Mouse (Mus musculus) kidney, adult 9 months (tissue): ENCODE measurements at regions not wholly inside any gene's neighbourhood (a gene's known extent, or its start where the extent isn't known, plus 50 kb on each side); places are given as distances from the start of the nearest gene placed in this dataset.
A peak's percentile ranks its signal among the peaks of the same experiment; 100 is the strongest.

Source experiments
- DNase-seq: peaks from one replicate; pipeline ENCODE4 v3.0.0; 2022

DNA sequence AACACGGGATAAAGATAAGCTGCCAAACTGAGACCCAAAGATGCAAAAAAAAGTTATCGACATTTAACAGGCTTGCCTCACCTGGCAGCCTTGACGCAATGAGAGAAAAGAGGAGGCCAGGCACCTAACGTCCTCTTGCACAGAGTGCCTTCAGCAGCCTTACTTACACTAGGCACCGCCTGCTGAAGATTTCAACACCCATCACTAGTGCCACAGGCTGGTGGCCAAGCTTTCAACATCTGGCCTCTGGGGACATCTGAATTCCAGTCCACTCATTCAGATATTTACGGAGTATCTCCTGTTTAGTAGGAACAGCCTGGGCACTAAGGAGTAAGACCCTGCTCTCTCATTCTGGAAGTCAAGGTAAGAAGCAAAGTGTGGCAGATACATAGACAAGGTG lies 246.3 kb upstream of the Cited2 start:
- DNase-seq, result no peak

DNA sequence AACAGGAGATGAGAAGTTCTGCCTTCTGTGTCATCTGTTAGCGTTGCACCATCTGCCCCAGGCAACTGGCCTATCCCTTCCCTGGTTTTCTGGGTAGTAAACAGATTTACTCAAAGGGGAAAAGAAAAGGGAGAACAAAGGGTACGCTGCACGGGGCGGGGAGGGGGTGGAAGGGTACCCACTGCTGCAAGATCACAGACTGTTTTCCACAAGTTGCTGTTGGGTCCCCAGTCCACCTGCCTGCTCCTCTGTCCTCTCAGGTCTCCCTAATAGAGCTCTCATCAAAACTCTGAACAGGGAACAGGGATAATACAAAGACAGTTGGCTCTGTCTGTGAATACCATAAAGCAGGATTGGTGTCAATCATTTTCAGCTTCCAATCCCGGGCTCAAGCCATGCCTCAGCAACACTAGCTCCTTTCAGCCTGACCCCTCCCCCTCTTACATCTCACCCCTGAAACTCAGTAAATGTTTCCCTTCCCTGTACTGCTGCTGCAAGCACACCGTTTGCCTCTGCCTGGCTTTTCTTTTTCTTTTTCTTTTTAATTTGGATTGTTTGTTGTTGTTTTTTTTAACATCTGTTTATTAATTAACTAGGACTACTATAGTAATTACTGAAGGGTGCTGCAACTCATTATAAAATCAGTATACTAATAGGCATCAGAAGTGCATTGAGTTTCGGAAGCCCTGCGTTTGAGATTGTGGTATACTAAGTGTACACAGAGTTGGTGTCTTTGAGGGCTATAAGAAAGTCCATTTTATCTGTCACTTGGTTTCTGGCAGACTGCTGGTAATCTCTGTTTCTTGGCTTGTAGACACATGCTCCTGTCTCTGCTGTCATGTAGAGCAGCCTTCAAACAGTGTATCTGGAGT lies 244.0 kb upstream of the Cited2 start:
- no peak for DNase-seq

DNA sequence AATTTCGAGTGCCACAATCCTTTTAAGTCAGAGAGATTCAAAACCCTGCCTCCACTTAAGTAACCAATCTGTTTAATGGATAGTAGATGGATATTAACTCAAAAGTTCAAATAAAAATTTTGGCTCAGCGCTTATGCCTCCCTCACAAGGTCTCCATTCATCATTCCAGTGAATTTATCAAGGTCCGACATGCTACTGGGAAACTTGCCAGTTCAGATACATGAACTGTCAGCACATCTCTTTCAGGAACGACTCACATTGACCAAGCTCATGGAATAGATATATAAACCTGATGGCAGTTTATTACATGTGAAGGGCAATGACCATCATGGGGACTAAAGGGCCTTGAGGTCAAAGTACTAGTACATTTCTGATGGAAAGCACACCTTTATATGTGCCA lies 240.3 kb upstream of the Cited2 start:
- no peak for DNase-seq

DNA sequence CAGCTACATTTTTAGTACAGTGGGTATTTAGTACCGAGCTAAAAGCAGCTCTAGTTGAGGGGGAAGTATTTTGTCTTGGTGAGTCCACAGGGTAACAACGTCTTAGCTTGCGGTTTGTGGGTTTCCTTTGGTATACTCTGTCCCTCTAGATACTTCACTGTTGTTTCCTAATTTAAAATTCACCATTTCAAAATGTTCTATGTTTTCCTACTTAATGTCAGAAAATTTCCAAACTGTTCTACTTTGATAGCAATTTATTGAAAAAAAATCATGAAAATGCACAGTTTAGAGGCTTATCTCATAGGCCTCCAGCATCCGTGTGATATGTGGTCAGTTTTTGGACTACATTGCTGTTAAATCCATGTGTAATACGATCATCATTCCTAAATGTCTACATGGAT lies 238.0 kb upstream of the Cited2 start:
- DNase-seq, result peak; percentile 17

DNA sequence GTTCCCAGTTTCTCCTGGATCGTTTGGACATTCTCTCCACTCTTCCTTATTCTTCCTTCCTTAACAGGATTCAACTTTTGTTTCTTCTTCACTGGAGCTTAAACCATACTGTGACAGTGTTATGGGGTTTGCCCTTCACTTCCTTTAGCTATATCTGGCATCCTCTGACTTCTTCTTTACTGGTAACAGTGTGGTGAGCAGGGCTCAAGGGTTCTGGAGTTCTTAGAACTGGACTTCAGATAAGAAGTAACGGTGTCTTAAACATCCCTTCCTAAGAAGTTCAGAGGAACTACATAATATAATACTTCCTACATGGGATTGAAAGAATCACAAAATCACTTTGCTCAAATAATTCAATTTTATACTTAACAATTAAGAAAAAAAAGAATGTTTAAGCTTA lies 237.5 kb upstream of the Cited2 start:
- DNase-seq, result no peak

DNA sequence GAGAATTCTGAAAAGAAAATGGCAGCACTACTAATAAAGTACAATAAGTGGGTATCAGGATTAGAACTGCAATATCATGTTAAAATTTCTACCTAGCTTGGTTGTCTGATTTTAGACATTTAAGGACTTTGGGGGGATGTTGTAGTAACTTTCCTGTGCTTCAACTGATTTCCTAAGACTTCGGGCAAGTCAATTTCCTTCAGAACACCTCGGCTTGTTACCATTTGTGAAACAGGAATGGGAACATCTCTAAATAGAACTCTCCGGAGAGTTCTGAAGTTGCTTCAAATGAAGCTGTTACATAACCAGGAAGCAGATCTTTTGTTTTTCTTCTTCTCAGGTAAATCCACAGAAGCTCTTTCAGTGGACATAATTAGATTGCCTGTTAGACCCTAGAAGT lies 237.0 kb upstream of the Cited2 start:
- DNase-seq, result no peak

DNA sequence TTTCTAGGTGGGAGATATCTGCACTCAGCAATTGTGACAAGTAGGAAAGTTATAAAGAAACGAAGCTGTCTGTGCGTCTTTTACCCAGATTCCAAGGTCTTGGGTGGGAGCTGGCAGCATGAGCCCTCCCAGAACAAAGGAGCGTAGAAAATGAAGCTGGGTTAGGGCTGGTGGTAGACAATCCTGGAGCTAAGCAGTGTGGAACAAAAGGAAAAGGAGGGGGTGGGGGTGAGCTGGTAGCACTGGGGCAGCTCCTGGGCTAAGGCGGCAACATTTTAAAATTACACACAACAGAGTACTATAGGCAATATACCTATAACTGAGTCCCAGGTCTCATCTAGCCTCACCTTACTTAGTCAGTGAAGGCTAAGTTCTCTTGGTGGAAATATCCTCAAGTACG lies 235.6 kb upstream of the Cited2 start:
- no peak for DNase-seq

DNA sequence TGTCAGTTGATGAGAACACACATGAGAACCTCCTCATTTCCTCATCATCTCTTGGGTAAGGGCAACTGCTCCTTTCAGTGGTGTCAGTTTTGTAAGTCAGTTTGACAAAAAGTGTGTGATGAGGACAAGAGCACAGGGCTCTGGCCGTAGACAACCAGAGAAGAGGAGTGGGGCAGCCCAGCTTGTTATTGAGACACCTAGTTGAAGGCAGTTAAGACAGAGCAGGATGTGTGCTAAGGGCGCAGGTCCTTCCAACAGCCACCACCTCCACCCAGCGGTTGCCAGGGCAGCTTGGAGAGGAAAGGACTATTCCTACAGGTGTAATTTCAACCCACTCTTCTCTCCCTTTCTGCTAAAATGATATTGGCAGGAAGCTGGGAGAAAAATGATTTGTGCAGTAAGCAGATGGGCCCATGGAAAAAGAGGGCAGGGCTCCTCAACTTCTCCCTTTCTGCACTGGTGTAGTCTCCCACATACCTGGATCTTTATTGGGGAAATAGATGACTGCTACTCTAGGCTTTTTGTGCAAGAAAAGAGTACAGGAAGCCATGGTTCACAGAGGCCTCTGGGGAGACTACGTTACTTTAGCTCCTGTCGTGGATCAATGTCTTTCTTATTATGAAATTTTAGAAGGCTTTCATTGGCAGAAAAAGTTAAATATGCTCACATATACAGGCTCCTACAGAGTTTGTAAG lies 231.3 kb upstream of the Cited2 start:
- DNase-seq, result no peak

DNA sequence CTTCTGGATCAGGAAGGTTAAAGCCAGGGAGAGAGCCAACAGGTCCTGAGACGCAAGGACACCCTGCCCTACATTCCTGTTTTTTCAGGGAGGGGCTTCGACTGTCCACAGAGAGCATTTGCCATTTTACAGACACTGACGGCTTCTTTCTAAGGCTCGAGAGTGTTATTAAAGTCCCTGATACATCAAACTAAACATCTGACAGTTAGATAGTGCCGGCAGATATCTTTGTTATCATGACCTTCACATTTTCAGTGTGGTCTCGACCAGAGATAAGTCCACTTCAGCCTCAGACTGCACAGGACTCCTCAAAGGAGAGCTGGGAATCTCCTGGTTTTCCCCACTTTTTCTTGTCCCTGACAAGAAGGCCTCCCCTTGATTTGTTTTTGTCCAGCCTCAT lies 229.9 kb upstream of the Cited2 start:
- DNase-seq, result no peak

DNA sequence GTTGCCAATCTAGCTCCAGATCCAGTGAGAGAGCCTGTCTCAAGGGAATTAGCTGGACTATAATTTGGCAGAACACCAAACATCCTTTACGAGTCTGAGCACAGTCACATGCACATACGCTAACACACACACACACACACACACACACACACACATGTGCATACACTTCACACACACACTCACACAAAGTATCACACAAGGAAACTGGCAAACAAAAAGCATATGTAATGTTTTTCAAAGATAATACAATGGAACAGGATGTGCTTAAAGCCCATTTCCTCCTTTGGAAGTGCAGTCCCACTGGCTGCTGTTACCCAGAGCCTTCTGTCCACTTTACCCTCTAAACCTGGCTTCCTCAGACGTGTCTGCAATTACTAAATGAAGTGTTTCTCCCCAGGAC lies 226.2 kb upstream of the Cited2 start:
- DNase-seq, result no peak

DNA sequence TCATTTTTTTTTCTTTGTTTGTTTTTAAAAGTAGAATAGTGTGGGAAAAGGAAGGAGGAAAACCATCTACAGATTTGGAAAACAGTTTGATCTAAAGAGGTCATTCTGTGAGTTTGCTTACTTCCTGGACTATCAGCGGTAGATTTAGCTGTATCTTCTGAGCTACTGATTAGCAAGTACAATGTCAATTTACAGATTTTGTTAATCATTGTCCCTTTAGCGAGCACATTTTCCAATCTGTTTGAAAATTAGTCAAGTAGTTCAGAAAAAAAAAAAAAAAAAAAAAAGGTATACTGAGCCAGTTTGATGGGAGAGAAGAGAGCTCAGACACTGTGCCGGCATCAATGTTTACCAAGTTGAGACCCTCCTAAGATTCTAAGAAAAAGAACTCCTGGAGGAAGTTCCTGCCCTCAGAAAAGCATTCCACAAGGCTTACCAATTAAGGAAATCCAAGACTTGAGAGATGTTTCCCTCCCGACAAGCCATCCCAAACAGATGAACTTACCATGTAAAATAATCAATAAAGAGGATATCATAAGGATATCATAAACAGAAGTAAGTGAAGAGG lies 212.3 kb upstream of the Cited2 start:
- DNase-seq, result peak; percentile 43

DNA sequence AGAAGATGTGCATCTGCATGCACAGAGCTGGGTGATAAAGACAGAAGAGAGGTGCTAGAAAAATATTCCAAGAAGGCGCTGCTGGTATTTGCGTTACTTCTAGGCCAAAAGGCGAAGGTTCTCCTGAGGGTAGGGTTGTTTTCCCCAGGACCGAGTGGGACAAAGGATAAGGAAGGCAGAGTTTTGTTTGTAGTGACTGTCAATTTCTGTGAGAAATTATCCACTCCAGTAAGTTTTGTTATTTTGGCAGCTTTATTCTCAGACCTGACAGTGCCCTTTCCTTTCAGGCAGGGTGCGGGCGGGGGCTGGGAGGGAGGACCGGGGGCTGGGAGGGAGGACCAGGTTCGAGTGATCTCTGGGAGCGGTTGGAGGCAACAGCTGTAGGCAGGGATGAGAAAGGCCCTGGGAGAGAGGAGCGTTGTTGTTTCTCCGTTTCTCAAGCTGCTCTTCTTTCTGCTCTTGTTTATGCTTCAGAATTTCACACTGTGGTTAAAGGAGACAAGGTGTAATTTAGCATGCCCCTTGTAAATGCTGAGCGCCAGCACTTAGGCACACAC lies 211.2 kb upstream of the Cited2 start:
- DNase-seq, result peak; percentile 48

DNA sequence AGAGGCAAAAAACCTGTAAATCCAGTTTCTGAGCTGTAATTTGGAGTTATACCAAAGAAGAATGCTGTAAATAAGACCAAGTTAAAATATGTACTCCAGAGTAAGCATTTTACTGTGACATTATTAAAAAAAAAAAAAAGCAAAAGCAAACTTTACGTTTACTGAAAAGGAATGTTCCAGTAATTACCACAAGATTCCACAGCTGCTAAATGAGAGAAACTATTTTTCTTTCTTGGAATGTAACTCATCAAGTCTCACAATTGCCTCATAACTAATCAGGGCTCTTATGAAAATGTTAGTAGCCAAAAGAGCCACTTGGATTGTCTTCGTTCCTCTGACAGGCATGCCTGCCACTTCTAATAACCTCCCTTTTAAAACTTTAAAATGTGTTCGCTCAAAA lies 210.5 kb upstream of the Cited2 start:
- DNase-seq, result no peak

DNA sequence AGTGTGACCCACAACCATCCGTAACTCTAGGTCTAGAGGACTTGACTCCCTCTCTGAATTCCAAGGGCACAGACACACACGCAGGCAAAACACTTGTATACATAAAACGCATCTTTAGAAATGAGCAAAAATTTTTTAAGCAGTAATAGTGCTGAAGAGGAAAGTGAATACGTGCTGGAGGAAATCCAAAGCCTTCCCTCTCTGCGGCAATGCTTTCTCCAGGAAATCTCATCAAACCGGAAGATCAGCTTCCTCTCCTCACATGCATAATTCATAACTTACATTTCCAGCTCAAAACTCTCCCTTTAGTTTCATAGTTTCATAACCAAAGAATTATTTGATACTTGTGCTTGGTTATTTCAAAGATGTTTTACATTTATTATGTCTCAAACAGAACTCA lies 209.3 kb upstream of the Cited2 start:
- no peak for DNase-seq

DNA sequence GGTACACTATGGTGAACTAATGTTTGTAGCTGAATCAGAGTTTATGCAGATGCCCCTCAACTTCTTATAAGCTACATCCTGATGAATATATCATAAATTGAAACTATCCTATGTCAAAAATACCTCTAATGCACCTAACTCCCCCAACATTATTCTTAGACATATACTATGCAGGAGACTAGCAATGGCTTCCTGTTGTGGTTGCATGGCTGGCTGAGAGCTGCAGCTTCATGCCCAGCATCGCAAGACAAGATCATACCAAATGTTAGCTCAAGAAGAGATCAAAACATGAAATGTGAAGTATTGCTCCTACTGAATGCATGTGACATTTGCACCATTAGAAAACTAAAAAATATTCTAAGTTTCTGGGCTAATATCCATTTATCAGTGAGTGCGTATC lies 206.9 kb upstream of the Cited2 start:
- DNase-seq, result no peak

DNA sequence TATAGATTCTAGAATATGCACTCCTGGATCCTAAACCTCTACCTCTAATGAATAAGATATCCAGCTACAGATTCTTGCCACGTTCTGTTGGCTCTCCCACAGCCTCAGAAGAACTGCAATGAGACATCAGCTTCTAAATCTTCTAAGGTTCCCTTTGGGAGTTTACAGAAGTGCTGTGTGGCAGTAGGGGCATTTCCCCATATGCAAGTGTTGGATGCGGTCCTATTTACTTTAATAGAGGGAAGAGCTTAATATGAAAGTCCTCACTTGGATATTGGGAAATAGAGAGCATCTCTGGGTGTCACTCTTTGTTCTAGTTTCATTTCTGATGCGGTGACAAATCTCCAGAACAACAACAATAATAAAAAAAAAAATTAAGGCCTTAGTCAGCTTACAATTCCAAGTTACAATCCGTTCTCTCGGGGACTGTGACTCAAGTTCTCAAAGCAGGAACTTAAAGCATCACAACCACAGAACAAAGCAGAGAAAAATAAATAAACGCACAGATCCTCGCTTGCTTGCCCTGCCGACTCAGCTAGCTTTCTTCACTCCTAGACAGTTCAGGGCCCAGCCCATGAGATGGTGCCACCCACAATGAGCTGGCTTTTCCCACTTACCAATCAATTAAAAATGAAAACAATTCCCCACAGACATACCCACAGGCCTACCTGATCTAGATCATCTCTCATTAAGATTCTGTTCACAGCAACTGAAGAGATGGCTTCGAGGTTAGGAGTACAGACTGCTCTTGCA lies 204.4 kb upstream of the Cited2 start:
- DNase-seq, result no peak

DNA sequence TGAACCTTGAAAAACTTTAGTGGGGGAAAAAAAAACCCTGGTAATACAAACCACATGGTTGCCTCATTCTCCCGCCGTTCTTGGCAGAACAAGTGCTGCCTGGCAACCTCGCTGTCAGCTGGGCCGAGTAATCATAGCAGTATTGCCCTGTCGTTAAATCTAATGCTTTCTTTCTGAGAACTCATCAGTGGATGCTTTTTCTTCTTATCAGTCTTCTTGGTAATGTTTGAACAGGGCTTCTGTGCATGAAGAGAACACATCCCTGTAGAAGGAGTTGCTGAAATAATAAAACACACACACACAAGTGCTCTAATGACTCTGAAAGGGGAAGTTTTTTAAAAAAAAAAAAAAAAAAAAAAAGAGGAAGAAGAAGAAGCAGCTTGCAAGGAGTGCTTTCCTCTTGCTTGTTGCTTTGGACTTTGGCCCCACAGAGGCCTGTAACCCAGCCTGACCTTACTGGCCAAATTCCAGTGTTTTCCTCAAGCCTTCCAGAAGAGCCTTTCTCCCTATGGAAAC lies 200.9 kb upstream of the Cited2 start:
- DNase-seq, result peak; percentile 91

DNA sequence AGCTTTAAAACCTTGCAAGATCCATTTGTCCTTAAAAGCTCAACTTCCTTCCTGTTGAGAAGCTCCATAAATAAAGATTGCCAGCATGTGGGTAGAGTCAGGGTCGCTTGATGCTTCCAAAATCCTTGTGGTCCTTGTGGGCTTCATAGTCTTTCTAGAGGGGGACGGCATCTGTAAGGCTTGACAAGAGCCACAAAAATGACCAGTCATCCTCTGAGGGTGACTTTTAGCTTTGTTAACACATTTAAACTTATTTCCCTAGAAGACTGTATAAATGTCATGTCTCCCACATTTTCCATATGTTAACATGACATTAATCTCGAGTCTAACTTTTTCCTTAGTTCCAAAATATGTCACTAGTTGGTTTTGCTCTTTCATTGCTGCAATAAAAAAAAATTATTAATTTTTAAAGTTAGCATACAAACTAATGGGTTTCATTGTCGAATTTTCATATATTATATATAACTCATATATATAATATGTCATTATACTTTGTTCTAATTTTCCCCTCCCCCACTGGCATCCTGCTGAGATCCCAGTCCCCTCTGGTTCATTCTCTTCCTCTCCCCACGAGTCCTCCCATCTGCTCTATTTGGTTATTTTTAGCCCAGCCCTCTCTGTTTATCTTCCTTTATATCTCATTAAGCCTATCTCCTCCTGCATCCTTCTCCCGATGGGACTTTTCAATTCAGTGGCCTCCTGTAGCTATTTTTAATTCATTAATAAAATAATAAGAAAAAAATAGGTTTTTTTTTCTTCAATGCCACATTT lies 199.3 kb upstream of the Cited2 start:
- DNase-seq, result no peak

DNA sequence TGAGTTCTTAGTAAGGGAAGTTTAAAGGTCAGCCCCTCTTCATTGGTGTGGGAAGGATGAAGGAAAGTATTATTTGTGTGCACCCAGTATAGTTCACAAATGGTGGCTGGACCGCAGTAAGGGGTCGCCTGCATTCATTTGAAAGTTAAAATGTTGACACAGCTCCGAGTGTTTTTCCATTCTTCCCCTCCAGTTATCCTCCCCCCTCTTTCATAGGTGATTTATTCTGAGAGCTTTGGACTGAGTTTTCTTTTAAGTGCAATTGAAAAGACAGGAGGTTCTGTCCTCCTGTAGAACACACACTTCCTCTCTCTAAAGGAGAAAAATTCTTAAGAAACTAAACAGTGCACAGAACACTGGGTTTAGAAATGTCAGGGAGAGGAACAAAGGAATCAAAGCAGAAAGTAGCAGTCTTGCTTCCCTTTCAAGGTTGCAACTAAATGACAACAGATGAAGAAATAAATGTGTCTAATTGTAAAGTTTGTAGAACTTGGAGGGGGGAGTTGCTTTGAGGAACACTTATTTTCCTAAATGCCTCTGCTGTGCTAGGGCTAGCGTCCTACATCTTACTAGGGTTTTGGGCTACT lies 195.8 kb upstream of the Cited2 start:
- DNase-seq, result peak; percentile 68

DNA sequence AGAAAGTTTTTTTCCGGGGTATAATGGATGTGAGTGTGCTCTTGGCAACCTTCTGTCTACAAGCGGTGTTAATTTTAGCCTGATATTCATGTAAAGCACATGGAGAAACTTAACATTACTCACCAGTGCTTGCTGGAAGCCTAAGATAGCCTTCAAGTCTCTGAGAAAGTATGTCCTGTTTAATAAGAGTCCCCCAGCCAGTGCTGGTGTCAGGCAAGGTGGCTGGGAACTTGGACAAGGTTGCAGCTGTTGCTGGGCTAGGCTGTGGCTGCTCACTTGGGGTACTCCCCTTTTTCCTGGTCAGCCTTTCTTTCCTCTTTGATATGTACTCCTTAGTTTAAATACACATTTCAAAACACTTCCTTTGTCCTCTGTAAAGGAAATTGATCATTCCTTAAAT lies 194.9 kb upstream of the Cited2 start:
- no peak for DNase-seq

DNA sequence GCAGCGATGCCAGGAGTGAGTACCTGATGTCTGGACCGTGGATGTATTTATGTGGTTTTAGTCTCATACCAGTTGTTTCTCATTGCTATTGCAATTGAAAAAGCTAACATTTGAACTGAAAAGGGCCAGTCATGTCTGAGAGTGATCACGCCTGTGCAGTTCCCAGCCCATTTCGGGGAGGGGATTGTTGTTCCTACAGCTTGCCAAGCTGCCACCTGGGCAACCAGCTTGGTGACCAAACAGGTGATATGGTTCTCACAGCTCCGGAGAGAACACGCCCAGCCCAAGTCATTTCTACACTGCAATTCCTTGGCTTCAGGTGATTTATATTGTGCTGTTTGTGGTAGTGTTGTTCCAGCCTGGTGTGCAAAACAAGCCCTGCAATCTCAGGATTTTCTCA lies 194.2 kb upstream of the Cited2 start:
- peak; percentile 31 for DNase-seq
